Mouse (Mus musculus): ENCODE measurements around the gene Rbfox1. TPM values are rescaled to one million over a fixed set of nuclear protein-coding genes. Genes with fewer than 3 reads are reported as not detected.

Gene Rbfox1
- polyA plus RNA-seq, 1 experiment from 2014 or later, result 3.1 TPM

DNA sequence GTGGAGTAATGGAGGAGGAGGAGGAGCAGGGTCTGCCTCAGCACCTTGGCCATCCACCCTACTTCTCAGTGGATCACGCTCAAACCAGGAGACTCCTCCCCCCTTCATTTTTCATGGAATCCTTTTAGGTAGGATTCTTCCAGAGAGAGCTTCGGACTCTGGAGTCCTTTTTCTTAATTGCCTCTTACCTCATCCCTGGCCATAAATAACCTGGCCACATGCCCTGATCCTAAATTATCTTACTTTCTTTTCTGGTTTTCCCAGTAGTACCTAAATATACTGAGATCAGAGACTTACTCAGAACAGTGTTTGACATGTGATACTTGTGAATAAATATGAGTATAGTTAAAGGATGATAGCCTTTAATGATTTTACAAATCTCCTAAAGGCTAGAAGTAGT is 1042.5 kb downstream of the Rbfox1 start:
- no peak overlapping the region for H3K4me3 ChIP-seq (ENCODE audit: low read depth, low read length)
- H3K4me1 ChIP-seq (ENCODE audit: control insufficient read depth, insufficient read depth, low read length), result no peaks in the 10 kb centered on the region
- ATAC-seq (replicated peaks; ENCODE audit: insufficient number of reproducible peaks, low FRiP score, low TSS enrichment), result no peak
- H3K9ac ChIP-seq (ENCODE audit: low read depth, low read length), result no peak overlapping the region
- no peaks in the 10 kb centered on the region for H3K9me3 ChIP-seq (replicated peaks; ENCODE audit: control insufficient read depth, low read length)
- no peaks in the 10 kb centered on the region for H3K27me3 ChIP-seq (ENCODE audit: control insufficient read depth, insufficient read depth, low read length)
- WGBS (ENCODE audit: insufficient replicate concordance), result 58% methylated on average over 2 of the region's 2 CpGs
- H3K36me3 ChIP-seq (ENCODE audit: control insufficient read depth, insufficient read depth, low read length), result no peaks in the 10 kb centered on the region
- no peak overlapping the region for H3K27ac ChIP-seq (ENCODE audit: low read depth, low read length)
- H3K4me2 ChIP-seq, result no peak overlapping the region

DNA sequence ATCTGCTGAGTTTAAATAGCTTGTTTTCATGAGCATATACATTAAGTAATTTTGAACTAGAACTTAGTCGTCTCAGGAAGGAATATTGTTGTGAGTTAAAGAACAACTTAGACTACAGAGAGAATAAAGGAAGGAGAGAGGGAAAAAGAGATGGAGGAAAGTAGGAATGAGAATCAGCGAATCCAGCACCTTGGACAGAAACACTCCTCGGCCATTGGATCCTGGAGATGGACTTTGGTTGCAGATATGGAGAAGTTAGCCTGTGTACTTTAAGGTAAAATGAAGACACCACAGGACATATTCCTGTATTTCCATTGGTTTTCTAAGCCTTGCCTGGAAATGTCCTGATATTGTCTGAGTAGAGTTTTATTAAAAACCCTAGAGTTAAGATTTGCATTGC is 1045.6 kb downstream of the Rbfox1 start:
- H3K27ac ChIP-seq (ENCODE audit: low read depth, low read length), result no peak overlapping the region
- H3K4me1 ChIP-seq (ENCODE audit: control insufficient read depth, insufficient read depth, low read length), result no peaks in the 10 kb centered on the region
- no peak overlapping the region for H3K4me3 ChIP-seq (ENCODE audit: low read depth, low read length)
- H3K4me2 ChIP-seq, result no peak overlapping the region
- 34% methylated on average over 3 of the region's 3 CpGs for WGBS (ENCODE audit: insufficient replicate concordance)
- ATAC-seq (replicated peaks; ENCODE audit: insufficient number of reproducible peaks, low FRiP score, low TSS enrichment), result no peak
- no peak overlapping the region for H3K9ac ChIP-seq (ENCODE audit: low read depth, low read length)
- H3K27me3 ChIP-seq (ENCODE audit: control insufficient read depth, insufficient read depth, low read length), result no peaks in the 10 kb centered on the region
- H3K36me3 ChIP-seq (ENCODE audit: control insufficient read depth, insufficient read depth, low read length), result no peaks in the 10 kb centered on the region
- no peaks in the 10 kb centered on the region for H3K9me3 ChIP-seq (replicated peaks; ENCODE audit: control insufficient read depth, low read length)

DNA sequence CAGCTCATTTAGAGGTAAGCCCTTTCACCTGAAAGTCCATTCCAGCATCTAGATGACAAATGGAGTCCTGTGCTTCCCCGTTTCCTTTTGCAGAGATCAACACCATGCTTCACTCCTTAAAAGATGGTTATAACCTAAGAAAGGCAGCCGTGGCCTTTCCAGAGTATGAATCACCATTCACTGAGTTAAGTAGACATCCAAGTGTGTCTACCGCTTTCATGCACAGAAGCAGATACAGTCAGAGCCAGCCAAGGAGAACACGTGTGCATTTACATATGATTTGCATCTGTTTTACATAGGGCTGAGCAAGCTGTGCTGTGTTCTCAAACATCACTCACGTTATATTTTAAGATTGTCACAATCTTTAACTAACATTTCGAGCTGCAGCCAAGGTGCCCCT is 1061.0 kb downstream of the Rbfox1 start:
- no peak for ATAC-seq (replicated peaks; ENCODE audit: insufficient number of reproducible peaks, low FRiP score, low TSS enrichment)
- Histone ChIP-seq H3K27me3 (ENCODE audit: control insufficient read depth, insufficient read depth, low read length) (no peaks in the 10 kb centered on the region), H3K4me2 (no peak overlapping the region), H3K9me3 (replicated peaks; ENCODE audit: control insufficient read depth, low read length) (no peaks in the 10 kb centered on the region), H3K36me3 (ENCODE audit: control insufficient read depth, insufficient read depth, low read length) (no peaks in the 10 kb centered on the region), H3K4me1 (ENCODE audit: control insufficient read depth, insufficient read depth, low read length) (no peaks in the 10 kb centered on the region), H3K27ac (ENCODE audit: low read depth, low read length) (no peak overlapping the region), H3K4me3 (ENCODE audit: low read depth, low read length) (no peak overlapping the region), H3K9ac (ENCODE audit: low read depth, low read length) (no peak overlapping the region)
- WGBS (ENCODE audit: insufficient replicate concordance), result 74% methylated on average over 6 of the region's 6 CpGs

DNA sequence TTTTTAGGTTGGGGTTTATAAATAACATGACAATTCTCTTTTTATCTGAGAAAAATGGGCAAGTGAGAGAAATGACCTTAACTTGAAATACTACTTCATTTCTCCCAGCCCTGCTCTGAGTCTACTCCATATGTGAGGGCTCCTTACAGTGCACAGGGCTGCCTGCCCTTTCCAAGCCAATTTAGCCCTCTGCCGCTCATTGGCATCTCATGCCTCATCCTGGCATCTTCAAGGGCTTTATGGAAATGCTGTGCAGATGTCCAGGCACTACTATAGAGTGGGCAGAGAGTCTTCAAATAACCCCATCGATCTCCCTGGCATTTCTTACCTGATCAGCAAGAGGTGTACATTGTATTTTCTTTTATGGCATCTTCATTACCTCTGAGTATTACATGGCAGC is 1064.5 kb downstream of the Rbfox1 start:
- Histone ChIP-seq H3K27ac (ENCODE audit: low read depth, low read length) (no peak overlapping the region), H3K36me3 (ENCODE audit: control insufficient read depth, insufficient read depth, low read length) (no peaks in the 10 kb centered on the region), H3K4me2 (no peak overlapping the region), H3K27me3 (ENCODE audit: control insufficient read depth, insufficient read depth, low read length) (no peaks in the 10 kb centered on the region), H3K9me3 (replicated peaks; ENCODE audit: control insufficient read depth, low read length) (no peaks in the 10 kb centered on the region), H3K9ac (ENCODE audit: low read depth, low read length) (no peak overlapping the region), H3K4me3 (ENCODE audit: low read depth, low read length) (no peak overlapping the region), H3K4me1 (ENCODE audit: control insufficient read depth, insufficient read depth, low read length) (no peaks in the 10 kb centered on the region)
- ATAC-seq (replicated peaks; ENCODE audit: insufficient number of reproducible peaks, low FRiP score, low TSS enrichment), result no peak
- 78% methylated on average over 2 of the region's 2 CpGs for WGBS (ENCODE audit: insufficient replicate concordance)

DNA sequence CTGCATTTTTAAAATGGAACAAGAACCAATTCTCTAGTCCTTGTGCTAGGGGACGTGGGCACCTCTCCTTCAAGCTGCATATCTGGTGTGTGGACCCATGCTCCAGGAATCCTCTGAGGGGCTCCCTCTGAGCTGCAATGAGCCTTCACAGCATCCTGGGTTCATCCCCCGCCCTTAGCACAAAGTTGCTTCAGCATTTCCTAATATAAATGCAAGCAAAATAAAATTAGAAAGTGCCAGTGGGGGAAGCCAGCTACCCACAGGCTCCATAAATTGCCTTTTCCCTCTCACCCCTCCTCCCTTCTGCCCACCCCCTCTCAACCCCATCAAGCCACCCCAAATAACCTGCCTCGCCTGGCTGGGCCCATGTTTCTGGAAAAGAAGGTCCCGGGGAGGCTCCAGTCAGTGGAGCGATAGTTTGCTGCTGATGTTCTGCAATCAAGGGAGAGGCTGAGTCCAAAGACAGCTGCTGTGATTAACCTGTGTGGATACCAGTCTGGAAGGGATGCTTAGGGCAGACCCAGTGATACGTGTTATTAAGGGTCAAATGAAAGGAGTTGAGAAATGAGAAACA is 1070.0 kb downstream of the Rbfox1 start:
- ATAC-seq (replicated peaks; ENCODE audit: insufficient number of reproducible peaks, low FRiP score, low TSS enrichment), result no peak
- no peak overlapping the region for H3K4me3 ChIP-seq (ENCODE audit: low read depth, low read length)
- no peak overlapping the region for H3K27ac ChIP-seq (ENCODE audit: low read depth, low read length)
- H3K9me3 ChIP-seq (replicated peaks; ENCODE audit: control insufficient read depth, low read length), result no peaks in the 10 kb centered on the region
- 83% methylated on average over 6 of the region's 6 CpGs for WGBS (ENCODE audit: insufficient replicate concordance)
- no peaks in the 10 kb centered on the region for H3K27me3 ChIP-seq (ENCODE audit: control insufficient read depth, insufficient read depth, low read length)
- no peak overlapping the region for H3K9ac ChIP-seq (ENCODE audit: low read depth, low read length)
- H3K4me2 ChIP-seq, result no peak overlapping the region
- no peaks in the 10 kb centered on the region for H3K36me3 ChIP-seq (ENCODE audit: control insufficient read depth, insufficient read depth, low read length)
- H3K4me1 ChIP-seq (ENCODE audit: control insufficient read depth, insufficient read depth, low read length), result no peaks in the 10 kb centered on the region

DNA sequence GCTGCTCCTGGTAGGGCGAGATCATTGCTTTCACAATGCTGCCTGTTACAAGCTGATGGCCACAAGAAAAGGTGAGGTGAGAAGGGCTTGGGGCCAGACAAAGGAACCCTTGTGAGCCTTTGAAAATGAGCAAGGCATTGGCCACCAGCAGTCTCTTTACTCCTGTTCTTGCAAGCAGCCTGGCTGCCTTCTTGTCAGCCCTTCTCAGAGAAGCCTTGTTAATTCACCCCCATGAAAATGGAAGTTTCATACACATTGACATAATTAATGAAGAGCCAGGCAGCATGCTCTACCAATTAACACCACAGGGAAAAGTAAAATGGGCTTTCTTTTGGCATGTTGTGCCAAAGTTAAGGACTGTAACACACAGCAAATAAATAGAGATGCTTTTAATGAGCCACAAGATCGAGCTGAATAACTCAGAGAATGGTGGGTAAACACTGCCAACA is 1076.8 kb downstream of the Rbfox1 start:
- 57% methylated on average over 2 of the region's 2 CpGs for WGBS (ENCODE audit: insufficient replicate concordance)
- Histone ChIP-seq H3K9me3 (replicated peaks; ENCODE audit: control insufficient read depth, low read length) (no peaks in the 10 kb centered on the region), H3K4me3 (ENCODE audit: low read depth, low read length) (no peak overlapping the region), H3K4me2 (no peak overlapping the region), H3K36me3 (ENCODE audit: control insufficient read depth, insufficient read depth, low read length) (no peaks in the 10 kb centered on the region), H3K27ac (ENCODE audit: low read depth, low read length) (no peak overlapping the region), H3K9ac (ENCODE audit: low read depth, low read length) (no peak overlapping the region), H3K4me1 (ENCODE audit: control insufficient read depth, insufficient read depth, low read length) (no peaks in the 10 kb centered on the region), H3K27me3 (ENCODE audit: control insufficient read depth, insufficient read depth, low read length) (no peaks in the 10 kb centered on the region)
- ATAC-seq (replicated peaks; ENCODE audit: insufficient number of reproducible peaks, low FRiP score, low TSS enrichment), result no peak

DNA sequence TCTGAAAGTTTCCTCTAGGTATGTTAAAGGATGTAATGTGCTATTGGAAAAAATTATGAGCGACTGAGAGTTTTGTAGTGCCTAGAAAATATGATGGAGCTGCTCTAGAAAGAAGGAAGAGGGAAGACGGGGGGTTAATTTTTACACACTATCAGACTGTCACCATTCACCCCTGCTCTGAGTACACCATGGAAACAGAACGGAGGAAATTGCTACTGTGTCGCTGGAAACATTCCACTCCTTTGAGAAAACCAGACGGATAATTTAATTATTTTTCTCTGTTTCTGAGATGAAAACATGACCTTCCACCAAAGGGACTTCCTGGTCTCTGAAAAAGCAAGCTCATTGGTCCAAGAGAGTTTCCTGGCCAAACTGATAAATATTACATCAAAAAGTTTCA is 1077.4 kb downstream of the Rbfox1 start:
- 47% methylated on average over 5 of the region's 5 CpGs for WGBS (ENCODE audit: insufficient replicate concordance)
- H3K9me3 ChIP-seq (replicated peaks; ENCODE audit: control insufficient read depth, low read length), result no peaks in the 10 kb centered on the region
- H3K4me1 ChIP-seq (ENCODE audit: control insufficient read depth, insufficient read depth, low read length), result no peaks in the 10 kb centered on the region
- no peak overlapping the region for H3K4me2 ChIP-seq
- H3K4me3 ChIP-seq (ENCODE audit: low read depth, low read length), result no peak overlapping the region
- no peak for ATAC-seq (replicated peaks; ENCODE audit: insufficient number of reproducible peaks, low FRiP score, low TSS enrichment)
- H3K36me3 ChIP-seq (ENCODE audit: control insufficient read depth, insufficient read depth, low read length), result no peaks in the 10 kb centered on the region
- H3K9ac ChIP-seq (ENCODE audit: low read depth, low read length), result no peak overlapping the region
- no peak overlapping the region for H3K27ac ChIP-seq (ENCODE audit: low read depth, low read length)
- no peaks in the 10 kb centered on the region for H3K27me3 ChIP-seq (ENCODE audit: control insufficient read depth, insufficient read depth, low read length)

DNA sequence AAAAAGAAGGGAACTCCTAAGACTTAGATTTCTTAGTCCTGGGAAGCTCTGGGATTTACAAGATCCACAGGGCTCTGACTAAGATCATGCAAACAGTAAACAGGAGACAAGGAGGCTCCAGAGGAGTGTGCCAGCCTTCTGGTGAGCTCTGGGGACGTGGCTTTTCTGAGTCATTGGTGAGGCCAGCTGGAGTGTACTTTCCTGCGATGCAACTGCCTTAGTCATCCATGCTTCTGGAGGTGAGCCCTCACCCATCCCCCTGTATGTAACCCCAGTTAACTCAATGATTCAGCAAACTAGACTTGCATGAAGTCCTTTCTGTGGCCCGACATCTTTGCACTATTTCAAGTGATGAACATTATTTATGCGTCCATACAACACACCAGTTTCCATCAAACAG is 1078.4 kb downstream of the Rbfox1 start:
- WGBS (ENCODE audit: insufficient replicate concordance), result 63% methylated on average over 4 of the region's 4 CpGs
- no peaks in the 10 kb centered on the region for H3K36me3 ChIP-seq (ENCODE audit: control insufficient read depth, insufficient read depth, low read length)
- H3K9ac ChIP-seq (ENCODE audit: low read depth, low read length), result no peak overlapping the region
- ATAC-seq (replicated peaks; ENCODE audit: insufficient number of reproducible peaks, low FRiP score, low TSS enrichment), result no peak
- no peak overlapping the region for H3K4me2 ChIP-seq
- no peaks in the 10 kb centered on the region for H3K9me3 ChIP-seq (replicated peaks; ENCODE audit: control insufficient read depth, low read length)
- H3K4me3 ChIP-seq (ENCODE audit: low read depth, low read length), result no peak overlapping the region
- no peak overlapping the region for H3K27ac ChIP-seq (ENCODE audit: low read depth, low read length)
- H3K4me1 ChIP-seq (ENCODE audit: control insufficient read depth, insufficient read depth, low read length), result no peaks in the 10 kb centered on the region
- no peaks in the 10 kb centered on the region for H3K27me3 ChIP-seq (ENCODE audit: control insufficient read depth, insufficient read depth, low read length)

DNA sequence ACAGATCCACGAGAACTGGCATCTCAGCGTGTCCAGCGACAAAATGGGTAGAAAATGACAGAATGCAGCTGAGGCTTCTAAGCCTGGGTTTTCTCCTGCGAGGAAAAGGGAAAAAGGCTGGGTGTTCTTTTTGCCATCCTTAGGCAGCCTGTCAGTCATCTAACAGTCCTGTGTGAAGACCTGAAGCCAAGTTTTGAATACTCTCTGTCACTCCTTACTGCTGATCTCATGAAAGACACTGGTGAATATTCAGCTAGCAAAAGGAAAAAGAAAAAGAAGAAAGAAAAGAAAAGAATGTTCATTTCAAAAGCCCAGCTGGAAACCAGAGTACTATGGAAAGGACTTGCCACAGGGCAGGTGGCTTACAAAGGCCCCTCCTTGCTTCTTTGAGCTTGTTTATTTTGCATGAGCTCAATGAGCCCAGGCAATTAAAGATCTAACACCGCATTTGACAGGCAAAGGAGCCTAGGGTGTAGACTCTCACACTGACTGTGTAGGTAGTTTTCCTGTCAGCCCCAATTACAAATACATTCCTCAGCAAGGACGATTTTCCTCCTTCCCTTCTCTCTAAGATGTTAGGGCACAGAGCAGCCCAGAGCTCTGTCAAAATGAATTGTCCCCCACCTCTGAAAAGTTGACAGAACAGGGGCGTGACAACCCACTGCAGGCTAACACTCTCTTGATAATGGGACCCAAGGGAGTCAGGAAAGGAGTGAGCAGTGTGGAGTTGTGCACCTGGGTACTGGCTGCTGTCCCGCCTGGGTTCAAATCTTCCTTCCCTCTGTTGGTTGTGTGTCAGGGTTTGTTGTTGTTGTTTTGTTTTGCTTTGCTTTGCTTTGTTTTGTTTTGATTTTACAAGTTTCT is 1079.8 kb downstream of the Rbfox1 start:
- Histone ChIP-seq H3K9me3 (replicated peaks; ENCODE audit: control insufficient read depth, low read length) (no peaks in the 10 kb centered on the region), H3K27ac (ENCODE audit: low read depth, low read length) (no peak overlapping the region), H3K4me1 (ENCODE audit: control insufficient read depth, insufficient read depth, low read length) (no peaks in the 10 kb centered on the region), H3K4me2 (no peak overlapping the region), H3K4me3 (ENCODE audit: low read depth, low read length) (no peak overlapping the region), H3K27me3 (ENCODE audit: control insufficient read depth, insufficient read depth, low read length) (no peaks in the 10 kb centered on the region), H3K36me3 (ENCODE audit: control insufficient read depth, insufficient read depth, low read length) (no peaks in the 10 kb centered on the region), H3K9ac (ENCODE audit: low read depth, low read length) (no peak overlapping the region)
- WGBS (ENCODE audit: insufficient replicate concordance), result 11% methylated on average over 8 of the region's 8 CpGs
- ATAC-seq (replicated peaks; ENCODE audit: insufficient number of reproducible peaks, low FRiP score, low TSS enrichment), result no peak
